ENCODE assay signal across 29 mouse cellular contexts in genomic region chr11:43589530-43590072, GRCm38 (mm10). TPM values are rescaled to one million over a fixed set of nuclear protein-coding genes. Genes with fewer than 3 reads are reported as not detected.
DNase-seq lines count a peak whose midpoint lies in the region; ATAC-seq lines count a peak whose summit lies in the region.
"Had no signal": no experiment of that assay in that cellular context is flagged by ENCODE, and none has a peak within 500 bp of the region (broad histone marks: within the 10 kb centered on the region; RNA-seq: fewer than 3 reads in every experiment).

No protein-coding gene starts in this region.

- peak; percentile 67 for DNase-seq in embryo, embryonic 10 days (ENCODE audit: low spot score)
- no peak for DNase-seq in embryo, embryonic 9.5 days (ENCODE audit: extremely low spot score)
- DNase-seq in lung, postnatal 25 days (ENCODE audit: low spot score), result no peak
- peak; percentile 29 for DNase-seq in testis, postnatal 14 days (ENCODE audit: low spot score)
- DNase-seq in testis, postnatal 10 days (ENCODE audit: low spot score), result no peak
- DNase-seq in right cerebral cortex, adult 18-20 months, result no peak
- DNase-seq: adrenal gland, adult 8-10 months; cerebellum, adult 2 months; cerebellum, postnatal 25 days; gastrocnemius, postnatal 36 days; heart, adult 2 months; kidney, adult 18-20 months; layer of hippocampus, adult 9-11 months; liver, embryonic 13.5 days; lung, adult 2 months; retina, postnatal 1 day; right cerebral cortex, postnatal 4 days; thymus, adult 18-20 months; thymus, postnatal 36 days had no signal

- no peaks in the 10 kb centered on the region for H3K27me3 ChIP-seq in lung, embryonic 15.5 days
- H3K27me3 ChIP-seq: liver, embryonic 13.5 days had no signal

- ATAC-seq in lung, embryonic 15.5 days (ENCODE audit: borderline replicate concordance, extremely low read depth, low FRiP score, low TSS enrichment), result peak; percentile 53; the same call in 1 of the 2 replicates
- ATAC-seq: activated CD4-positive, CD25-positive, alpha-beta regulatory T cell, adult 4 months had no signal

- peaks cover 5% of the 10 kb centered on the region; the same call in 1 of the 2 replicates for H3K4me1 ChIP-seq in lung, embryonic 15.5 days
- H3K4me1 ChIP-seq: liver, embryonic 13.5 days had no signal

- H3K9ac ChIP-seq in lung, embryonic 15.5 days, result no peak overlapping the region
- H3K9ac ChIP-seq: liver, embryonic 13.5 days had no signal

- no peak overlapping the region for H3K27ac ChIP-seq in lung, embryonic 15.5 days
- H3K27ac ChIP-seq: heart, adult 2 months; left cerebral cortex, adult 2 months; liver, embryonic 13.5 days; macrophage had no signal

- WGBS in lung, embryonic 15.5 days, result 39% methylated on average over 6 of the region's 6 CpGs

- peaks cover 35% of the 10 kb centered on the region for H3K36me3 ChIP-seq in lung, embryonic 15.5 days

- no peak overlapping the region for H3K4me3 ChIP-seq in lung, embryonic 15.5 days
- H3K4me3 ChIP-seq: heart, adult 2 months; left cerebral cortex, adult 2 months; liver, embryonic 13.5 days had no signal

- H3K9me3 ChIP-seq in lung, embryonic 15.5 days, result no peaks in the 10 kb centered on the region
- H3K9me3 ChIP-seq: liver, embryonic 13.5 days had no signal

- no peak overlapping the region for H3K4me2 ChIP-seq in lung, embryonic 15.5 days
- H3K4me2 ChIP-seq: liver, embryonic 13.5 days had no signal

RNA-seq across cellular contexts. Expression of gene 4933415A04Rik, which starts 2.8 kb away (rescaled TPM):
- polyA plus RNA-seq in lung, embryonic 15.5 days (2015; fragmentation: Nextera tagmentation; extraction: Ambion mirVana), result 5.9 and 6.3 TPM in 2 replicates
- polyA plus RNA-seq: activated CD4-positive, CD25-positive, alpha-beta regulatory T cell, adult 4 months; macrophage had no signal

RNA-seq across cellular contexts. Expression of gene Fabp6, which starts 11.7 kb away (rescaled TPM):
- polyA plus RNA-seq in lung, embryonic 15.5 days (2015; fragmentation: Nextera tagmentation; extraction: Ambion mirVana), result not detected in 2 replicates
- polyA plus RNA-seq: activated CD4-positive, CD25-positive, alpha-beta regulatory T cell, adult 4 months; cerebellum, adult 2 months; embryonic facial prominence, embryonic 11.5 days; forebrain, embryonic 11.5 days; heart, adult 2 months; heart, embryonic 14.5 days; kidney, embryonic 16.5 days; limb, embryonic 14.5 days; liver, embryonic 13.5 days; macrophage; stomach, embryonic 14.5 days had no signal

Comparison
In these comparisons a context has a peak if more than half of its experiments do, and no peak if none do; other contexts are left out.
1. DNase-seq: peak in embryo, embryonic 10 days (single experiment) and testis, postnatal 14 days (single experiment); none in embryo, embryonic 9.5 days (single experiment), lung, postnatal 25 days (single experiment), testis, postnatal 10 days (single experiment) and right cerebral cortex, adult 18-20 months (single experiment).